Mouse (Mus musculus): ENCODE data around the gene Wipf1. TPM values are rescaled to one million over a fixed set of nuclear protein-coding genes. Genes with fewer than 3 reads are reported as not detected.
A peak's percentile ranks its signal among the peaks of the same experiment; 100 is the strongest.
"Not testable (repeated sequence)": the region's sequence is repeated elsewhere in the genome, so short reads cannot be mapped to it uniquely, and the experiment has no call there.

Wipf1 gene
- total RNA-seq (2021), result 10 to 100 TPM; 14.6 to 16.3 TPM
- long read RNA-seq, experiment 1, full-length matches to known transcripts, result 3 of 5 reads
- long read RNA-seq, experiment 1, partial matches to known transcripts, result 0 of 5 reads
- long read RNA-seq, experiment 1, other reads (novel, unspliced or antisense), result 2 of 5 reads
- long read RNA-seq, experiment 2, full-length matches to known transcripts, result 3 of 19 reads
- long read RNA-seq, experiment 2, partial matches to known transcripts, result 10 of 19 reads
- long read RNA-seq, experiment 2, other reads (novel, unspliced or antisense), result 6 of 19 reads

DNA sequence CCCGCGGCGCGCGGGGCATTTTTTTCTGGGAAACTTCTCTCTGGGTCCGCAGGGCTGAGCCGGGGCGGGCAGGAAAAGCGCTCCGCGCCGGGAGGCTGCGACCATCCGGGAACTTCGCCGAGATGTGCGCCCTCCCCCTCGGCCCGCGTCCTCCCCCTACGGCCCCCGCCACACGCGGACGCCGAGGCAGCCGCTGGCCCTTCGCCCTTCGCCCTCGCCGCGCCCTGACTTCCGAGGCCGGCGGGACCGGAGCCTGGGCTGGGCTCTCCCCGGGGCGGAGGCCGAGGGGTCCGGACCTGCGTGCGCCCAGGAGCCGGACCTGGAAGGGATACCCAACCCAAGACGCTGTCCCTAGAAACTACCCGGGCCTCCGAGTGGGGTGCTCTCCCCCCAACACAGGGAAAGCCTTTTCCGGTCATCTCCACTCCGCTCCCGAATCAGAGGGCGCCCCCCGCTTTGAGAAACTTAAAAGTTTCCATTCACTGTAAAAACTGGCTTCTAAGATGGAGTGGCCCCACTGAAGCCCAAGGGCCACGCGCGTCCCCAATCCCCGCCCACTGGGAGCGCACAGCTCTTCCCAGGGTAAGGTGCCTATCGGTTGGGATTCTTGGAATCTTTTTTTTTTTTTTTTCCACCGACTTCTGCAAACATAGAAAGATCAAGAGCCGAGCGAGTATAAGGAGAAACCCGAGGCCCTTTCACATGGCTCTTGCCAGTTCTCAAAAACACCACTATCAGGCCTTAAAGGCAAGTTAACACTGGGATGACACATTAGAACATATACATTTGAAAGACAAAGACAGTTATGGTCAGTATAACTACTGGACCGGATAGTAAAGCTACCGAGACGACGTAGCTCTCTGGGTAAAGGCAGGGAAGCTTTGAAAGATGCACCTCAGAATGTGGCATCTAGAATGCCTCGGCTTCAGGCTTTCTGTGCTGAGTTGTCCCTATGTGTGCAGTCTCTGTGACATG lies at the start of gene Wipf1:
Gene Wipf1, minus strand, starts transcription at position 379 of the 975 bp plus-strand sequence.
- DNase-seq (ENCODE audit: low spot score in 2 of 2), result peak; percentile 86 to 87

GRCm38 (mm10) chr2:73579168-73579567 lies 49.6 kb upstream of the Wipf1 start:
- DNase-seq (ENCODE audit: low spot score in 2 of 2), result no peak

DNA sequence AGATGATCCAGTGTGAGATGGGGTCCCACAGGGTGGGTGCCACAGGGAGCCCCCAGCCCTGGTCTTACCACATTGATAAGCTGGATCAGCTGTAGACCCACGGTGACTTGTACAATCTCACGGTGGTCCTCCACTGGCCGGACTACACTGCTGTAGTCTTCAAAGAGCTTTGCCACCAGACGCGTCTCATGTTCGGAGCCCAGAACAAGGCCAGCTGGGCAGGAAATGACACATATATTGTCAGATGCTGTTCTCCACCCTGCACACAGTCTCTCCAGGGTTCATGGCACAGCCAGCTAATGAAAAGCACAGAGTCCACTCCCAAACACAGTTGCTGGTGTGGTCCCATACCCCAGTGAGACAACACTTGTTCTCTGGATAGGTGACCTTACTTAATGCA lies 44.9 kb upstream of the Wipf1 start:
- DNase-seq (ENCODE audit: low spot score in 2 of 2), result no peak

GRCm38 (mm10) chr2:73573556-73573955 lies 44.0 kb upstream of the Wipf1 start:
- no peak for DNase-seq (ENCODE audit: low spot score in 2 of 2)

GRCm38 (mm10) chr2:73572539-73573372 lies 43.2 kb upstream of the Wipf1 start:
- DNase-seq (ENCODE audit: low spot score in 2 of 2), result peak; percentile 57 to 68

GRCm38 (mm10) chr2:73571901-73572300 lies 42.4 kb upstream of the Wipf1 start:
- DNase-seq (ENCODE audit: low spot score in 2 of 2), result no peak

- no peak for DNase-seq (ENCODE audit: low spot score in 2 of 2)
Measured at GRCm38 (mm10) chr2:73571304-73571703, 41.8 kb upstream of the Wipf1 start.

DNA sequence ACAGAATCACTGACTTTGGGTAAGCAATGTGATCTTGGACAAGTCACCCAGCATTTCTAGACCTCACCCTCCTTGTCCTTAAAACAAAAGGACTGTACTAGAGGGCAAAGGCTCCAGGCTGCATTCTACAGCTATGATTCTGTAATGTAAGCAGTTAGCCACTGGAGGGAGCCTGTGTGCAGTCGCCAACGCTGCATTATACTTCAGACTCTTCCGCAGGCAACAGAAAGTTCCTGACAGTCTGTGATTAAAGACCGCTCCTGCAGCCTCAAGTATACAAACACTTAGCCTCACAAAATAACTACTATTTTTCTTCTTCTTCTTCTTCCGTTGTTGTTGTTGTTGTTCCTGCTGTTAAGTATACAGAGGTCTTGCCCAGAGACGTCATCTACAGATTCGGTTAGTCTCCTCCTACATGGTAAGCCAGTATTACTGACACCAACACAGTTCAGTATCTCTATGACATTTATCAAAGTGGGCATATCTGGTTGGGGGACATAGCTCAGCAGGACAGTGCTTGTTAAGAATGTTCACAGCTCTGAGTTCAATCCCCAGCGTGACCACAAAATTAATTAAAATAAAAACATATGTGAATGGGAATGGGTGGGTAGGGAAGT lies 37.6 kb upstream of the Wipf1 start:
- DNase-seq (ENCODE audit: low spot score in 2 of 2), result peak; percentile 40 to 44

- no peak for DNase-seq (ENCODE audit: low spot score in 2 of 2)
Measured at GRCm38 (mm10) chr2:73566162-73566561, 36.6 kb upstream of the Wipf1 start.

GRCm38 (mm10) chr2:73563690-73564089 lies 34.2 kb upstream of the Wipf1 start:
- no peak for DNase-seq (ENCODE audit: low spot score in 2 of 2)

DNA sequence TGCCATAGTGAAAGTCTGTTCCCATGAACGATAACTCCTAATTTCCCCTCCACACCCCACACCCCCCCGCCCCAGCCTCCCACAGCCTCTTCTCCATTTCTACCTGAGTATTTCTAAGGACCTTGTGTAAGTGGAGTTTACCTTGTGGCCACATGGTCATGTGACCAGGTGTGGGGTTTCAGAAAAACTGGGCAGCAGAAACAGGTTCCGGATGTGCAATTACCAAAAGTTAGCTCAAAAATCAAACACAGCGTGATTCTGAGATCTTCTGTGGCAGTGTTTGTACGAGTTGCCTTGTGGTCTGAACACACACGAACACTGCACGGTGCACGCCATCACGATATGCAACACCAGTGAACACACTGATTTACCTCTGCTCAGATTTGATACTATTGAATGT lies 33.1 kb upstream of the Wipf1 start:
- no peak for DNase-seq (ENCODE audit: low spot score in 2 of 2)

- DNase-seq (ENCODE audit: low spot score in 2 of 2), result no peak
Measured at GRCm38 (mm10) chr2:73561665-73562063, 32.1 kb upstream of the Wipf1 start.

DNA sequence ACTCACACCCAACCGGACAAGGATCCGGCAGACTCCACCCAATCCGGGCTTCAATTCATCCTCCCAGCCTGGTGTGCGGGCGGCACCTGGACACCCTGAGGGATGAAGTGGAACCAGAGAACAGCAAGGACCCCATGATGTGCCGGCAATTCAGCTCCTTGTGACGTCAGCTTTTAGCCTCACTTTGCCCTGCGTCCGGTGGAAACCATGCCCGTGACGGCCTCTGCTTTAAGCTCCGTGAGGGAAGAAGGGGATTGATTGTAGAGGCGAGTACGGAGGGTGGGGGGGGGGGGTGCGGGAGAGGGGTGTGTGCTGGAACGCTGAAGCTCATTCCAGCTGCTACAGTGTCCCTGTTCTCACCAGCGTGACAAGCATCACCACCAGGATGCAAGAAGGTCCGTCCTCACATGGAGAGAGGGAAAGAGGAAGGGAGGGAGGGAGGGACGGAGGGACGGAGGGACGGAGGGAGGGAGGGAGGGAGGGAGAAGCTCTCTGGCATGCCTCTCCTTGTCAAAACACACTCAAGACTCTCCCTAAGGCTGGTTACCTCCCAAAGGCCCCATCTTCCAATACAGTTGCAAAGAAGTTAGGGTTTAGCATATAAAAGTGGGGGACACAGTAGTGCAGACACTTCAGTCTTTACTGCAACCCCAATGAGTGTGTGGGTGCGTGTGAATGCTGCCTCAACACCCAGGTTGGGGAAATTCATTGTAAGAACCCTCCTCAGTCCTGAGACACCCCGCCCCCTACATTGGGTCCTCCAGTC lies 31.5 kb upstream of the Wipf1 start:
- no peak for DNase-seq (ENCODE audit: low spot score in 2 of 2)

- no peak for DNase-seq (ENCODE audit: low spot score in 2 of 2)
Measured at GRCm38 (mm10) chr2:73560445-73560844, 30.9 kb upstream of the Wipf1 start.

DNA sequence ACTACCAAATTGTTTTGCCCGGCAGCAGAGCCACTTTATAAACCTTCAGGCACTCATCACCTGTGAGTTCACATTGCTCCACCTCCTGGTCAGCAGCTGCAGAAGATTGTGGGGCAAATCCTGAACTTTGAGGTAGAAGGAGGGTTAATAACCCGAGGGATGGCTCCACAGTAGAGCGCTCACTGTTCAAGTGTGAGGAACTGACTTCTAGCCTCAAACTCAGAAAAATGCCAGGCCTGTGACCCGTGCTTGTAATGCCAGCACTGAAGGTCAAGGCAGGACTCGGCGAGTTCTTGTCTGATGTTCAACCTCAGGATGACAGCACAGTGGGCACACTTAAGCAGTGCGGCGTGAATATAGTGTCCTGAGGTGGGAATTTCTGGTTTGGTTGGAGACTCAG lies 28.4 kb upstream of the Wipf1 start:
- no peak for DNase-seq (ENCODE audit: low spot score in 2 of 2)

DNA sequence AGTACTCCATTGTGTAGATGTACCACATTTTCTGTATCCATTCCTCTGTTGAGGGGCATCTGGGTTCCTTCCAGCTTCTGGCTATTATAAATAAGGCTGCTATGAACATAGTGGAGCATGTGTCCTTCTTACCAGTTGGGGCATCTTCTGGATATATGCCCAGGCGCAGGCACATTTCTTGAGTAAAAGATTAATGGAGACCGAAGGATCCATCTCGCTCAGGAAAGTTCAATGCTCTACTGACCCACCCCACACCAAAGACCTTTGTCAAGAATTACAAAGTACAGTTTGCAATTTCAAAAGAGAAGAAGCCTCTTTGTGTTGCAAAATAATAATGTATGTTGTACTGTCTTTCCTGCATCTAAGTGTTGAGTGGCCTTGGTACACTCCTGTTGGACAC lies 27.5 kb upstream of the Wipf1 start:
- not testable (repeated sequence) for DNase-seq (ENCODE audit: low spot score in 2 of 2)

GRCm38 (mm10) chr2:73554389-73554788 lies 24.9 kb upstream of the Wipf1 start:
- no peak for DNase-seq (ENCODE audit: low spot score in 2 of 2)

DNA sequence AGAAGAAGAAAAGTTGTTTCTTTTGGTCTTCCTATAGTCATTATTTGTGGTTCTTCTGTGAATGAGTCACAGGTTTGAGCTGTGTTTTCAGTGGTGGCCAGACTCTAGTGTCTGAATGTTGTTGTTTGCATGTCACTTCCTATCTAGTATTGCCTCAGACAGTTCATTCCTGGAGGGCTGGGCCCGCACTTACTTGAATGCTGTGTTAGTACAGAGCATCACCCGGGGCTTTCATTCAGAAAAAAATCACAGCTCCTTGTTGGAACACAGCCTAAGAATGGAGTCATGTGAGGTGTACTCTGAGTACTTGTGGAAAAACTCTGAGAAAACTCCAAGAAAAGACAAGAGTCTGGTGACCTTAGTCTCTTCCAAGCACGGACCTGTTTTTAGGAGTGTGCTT lies 23.4 kb upstream of the Wipf1 start:
- no peak for DNase-seq (ENCODE audit: low spot score in 2 of 2)

- DNase-seq (ENCODE audit: low spot score in 2 of 2), result no peak
Measured at GRCm38 (mm10) chr2:73550725-73551124, 21.2 kb upstream of the Wipf1 start.

DNA sequence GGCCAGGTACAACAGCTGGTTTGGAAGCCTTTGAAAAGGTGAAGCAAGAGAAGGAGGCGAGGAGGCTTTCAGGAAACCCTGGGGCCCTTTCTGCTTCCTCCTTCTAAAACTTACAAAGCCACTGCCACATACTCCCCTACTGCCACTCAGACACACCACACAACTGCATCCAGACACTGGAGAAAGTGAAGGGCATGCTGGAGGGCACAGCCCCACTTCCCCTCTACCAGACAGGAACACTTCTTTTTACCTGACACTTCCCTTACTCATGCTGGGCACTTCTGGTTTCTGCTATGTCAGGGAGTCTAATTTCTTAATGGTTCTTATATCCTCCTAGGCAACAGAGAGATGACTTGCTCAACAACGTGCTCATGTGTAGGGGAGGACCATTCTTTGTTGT lies 19.0 kb upstream of the Wipf1 start:
- DNase-seq (ENCODE audit: low spot score in 2 of 2), result no peak

Measured in adrenal gland, adult 18-20 months (tissue).